Mouse (Mus musculus) liver, adult 2 months (tissue): ENCODE results near the gene BC052040.

Experiments used
- CTCF ChIP-seq: fragments of 200-500 bp; IDR thresholded peaks from 2 replicates; pipeline ENCODE4 v1.5.1; 2011; ENCODE audit warnings: low read depth, low read length, control low read depth
- POLR2A ChIP-seq: fragments of 200-500 bp; IDR thresholded peaks from 2 replicates; pipeline ENCODE4 v1.6.1; 2011; ENCODE audit warnings: low read length, control low read depth; ENCODE audit not compliant: insufficient read depth; ENCODE audit errors: extremely low read depth

DNA sequence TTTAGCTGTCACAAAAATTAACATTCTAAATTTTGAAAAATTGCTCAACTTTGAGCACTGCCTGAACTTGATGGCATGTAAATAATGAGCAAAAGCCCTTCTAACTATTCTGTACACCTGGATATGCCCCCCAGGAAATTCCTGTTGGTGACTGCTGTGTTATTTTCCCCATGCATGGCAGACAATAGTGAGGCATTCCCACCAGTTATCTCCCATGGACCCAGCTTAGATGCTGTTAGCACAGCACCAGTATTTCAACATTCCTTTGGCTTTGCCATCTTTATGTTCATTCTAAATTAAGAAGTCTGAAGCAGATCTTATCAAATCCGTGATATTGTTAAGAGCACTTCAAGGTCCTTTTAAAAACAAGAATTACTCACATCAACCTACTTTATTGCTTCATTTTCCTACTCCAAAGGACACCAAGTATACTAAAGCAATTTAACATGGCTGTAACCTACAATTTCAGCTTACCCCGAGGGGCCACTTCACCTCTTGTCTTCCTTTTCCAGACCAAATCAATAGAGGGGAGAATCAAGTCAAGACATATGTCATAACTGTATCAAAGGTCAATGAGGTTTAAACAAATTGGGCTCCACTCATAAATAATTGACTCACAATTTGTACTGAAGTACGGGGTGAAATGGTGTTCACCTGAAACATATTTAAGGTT lies 19.2 kb upstream of the BC052040 start:
- TF ChIP-seq POLR2A (no peak), CTCF (no peak)
